Mouse (Mus musculus): ENCODE measurements around the gene Rab33a. TPM values are rescaled to one million over a fixed set of nuclear protein-coding genes. Genes with fewer than 3 reads are reported as not detected.

The Rab33a gene
- total RNA-seq (2021): 10 to 100 TPM; 20.6 to 22.2 TPM

DNA sequence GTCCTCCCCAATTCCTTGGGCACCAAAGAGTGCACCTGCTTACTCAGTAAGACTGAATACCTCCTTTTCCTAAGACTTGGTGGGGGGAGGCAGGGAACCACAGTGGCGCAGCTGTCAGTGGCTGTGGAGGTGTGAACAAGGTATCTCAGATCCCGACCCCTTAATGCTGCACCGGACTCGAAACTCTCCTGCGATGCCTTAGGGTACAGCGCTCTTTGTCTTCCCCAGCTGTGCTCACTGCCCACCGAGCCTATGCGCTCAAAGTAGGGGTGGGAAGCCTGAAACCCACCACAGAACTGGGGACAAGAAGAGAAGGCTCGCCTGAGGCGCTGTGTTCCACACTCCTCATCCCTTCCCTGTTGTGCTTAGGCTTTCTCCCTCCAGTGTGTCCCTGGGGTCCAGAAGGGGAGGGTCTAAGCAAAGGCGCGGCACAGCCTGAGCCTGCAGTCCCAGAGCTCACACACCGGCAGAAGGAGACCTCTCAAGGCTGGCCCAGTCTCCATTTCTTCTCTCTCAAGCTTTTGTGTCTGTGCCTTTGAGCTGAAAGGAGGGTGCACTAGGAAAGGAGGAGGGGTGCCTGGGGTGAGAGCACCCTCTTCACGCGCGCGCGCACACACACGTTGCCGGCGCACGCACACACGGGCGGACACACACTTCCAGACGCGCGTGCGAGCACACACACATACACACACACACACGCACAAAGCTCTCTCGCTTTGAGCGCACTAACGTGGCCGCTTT lies at the start of gene Rab33a:
Gene Rab33a, plus strand, starts transcription at position 478 of the 741 bp plus-strand sequence.
- DNase-seq: peak; percentile 35 to 53

DNA sequence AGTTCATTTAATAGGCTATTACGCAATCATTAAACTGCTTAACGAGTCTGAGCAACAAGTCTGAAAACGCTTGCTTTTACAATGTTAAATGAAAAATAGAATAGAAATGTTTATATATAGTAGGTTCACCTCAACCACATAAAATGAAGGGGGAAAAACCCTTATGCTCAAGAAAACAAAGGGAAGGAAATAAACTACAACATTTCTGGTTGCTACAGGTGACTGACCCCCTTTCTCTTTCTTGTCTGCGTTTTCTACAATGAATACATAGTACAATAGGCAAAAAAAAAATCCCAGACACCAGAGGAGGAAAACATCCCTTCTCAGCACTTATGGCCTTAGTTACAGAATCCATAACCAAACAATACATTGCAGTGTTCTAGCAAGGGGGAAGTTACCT lies 38.0 kb upstream of the Rab33a start:
- no peak for DNase-seq

DNA sequence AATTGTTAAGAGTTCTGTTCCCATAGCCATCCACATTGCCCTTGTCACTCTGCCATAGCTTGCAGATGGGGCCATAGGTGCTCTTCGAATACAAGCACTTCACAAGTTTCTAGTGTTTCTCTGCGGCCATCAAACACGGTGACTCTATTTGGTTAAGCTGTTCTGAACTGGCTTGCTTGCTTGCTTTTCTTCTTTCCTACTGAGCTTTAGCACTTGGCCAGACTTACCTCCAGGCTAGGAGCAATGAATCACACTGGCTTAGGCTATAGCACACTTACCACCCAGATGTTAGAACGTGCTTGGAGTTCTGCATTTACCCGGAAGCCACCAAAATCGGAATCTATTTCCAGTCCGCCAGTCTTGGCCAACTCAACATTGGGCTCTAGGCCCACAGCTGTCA lies 37.4 kb upstream of the Rab33a start:
- no peak for DNase-seq

DNA sequence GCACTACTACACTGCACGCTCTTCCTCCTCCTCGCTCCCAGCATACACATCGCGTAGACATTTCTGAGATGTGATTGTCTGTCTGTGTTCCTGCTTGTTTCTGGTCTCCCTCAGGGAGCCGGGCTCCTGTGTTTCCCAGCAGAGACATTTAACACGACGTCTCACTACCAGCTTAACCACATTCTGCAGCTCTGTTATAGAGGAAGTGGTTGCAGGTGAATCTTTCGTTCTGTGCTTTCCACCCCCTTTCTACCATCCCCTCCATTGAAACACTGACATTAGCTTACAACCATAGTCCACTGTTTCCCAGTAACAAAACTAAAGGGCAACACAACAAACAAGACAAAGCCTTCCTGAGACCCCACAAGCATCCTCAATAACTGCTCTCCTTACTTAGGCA lies 25.3 kb upstream of the Rab33a start:
- DNase-seq: no peak

DNA sequence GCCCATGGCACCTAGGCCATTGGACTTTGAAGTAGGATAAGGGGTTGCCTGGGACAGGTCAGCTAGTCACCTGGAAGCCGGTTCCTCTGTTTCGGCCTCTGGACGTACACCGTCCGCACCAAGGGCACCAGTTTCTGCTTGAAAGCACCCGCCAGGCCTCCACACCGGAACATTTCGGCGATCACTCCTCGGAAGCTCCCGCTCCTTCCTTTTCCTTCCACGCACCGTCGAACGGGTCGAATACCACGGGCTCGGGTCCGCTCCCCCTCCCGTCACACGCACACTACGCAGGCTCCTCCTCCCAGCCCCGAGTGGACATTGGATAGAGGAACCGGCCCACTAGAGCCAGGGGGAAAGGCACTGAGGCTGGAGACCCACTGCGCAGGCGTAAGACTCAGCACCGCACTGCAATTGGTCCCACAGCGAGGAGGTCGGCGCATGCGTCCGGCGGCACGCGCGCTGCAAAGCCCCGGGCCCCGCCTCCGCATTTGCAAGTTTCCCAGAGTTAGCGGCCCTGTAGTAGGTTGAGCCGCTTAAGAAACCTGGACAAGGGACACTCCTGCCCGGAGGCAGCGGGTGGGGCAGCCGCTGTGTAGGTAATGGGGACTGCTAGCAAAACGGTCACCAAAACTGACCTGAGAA lies 5.8 kb upstream of the Rab33a start, which contains the start of gene Aifm1:
Gene Aifm1, minus strand, starts transcription at position 398 of the 642 bp plus-strand sequence.
- DNase-seq: peak; percentile 86 to 88

DNA sequence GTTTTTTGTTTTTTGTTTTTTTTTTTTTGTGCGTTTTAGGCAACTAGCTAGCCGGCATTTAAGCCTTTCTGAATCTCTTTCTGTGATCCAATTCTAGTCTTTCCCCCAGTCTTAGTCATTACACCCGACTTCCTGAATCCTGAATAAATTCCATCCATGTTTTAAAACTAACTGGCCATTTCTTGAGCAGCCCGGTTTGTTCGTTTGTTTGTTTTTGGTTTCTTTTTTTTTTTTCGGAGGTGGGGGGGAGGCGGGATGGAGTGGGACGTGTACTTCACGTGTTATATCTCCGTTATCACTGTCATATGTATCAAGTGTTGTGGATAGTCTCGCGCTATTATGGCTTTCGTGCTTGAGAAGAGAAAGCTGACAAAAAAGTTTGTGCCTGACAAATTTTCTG lies 5.3 kb upstream of the Rab33a start:
- DNase-seq: no peak

DNA sequence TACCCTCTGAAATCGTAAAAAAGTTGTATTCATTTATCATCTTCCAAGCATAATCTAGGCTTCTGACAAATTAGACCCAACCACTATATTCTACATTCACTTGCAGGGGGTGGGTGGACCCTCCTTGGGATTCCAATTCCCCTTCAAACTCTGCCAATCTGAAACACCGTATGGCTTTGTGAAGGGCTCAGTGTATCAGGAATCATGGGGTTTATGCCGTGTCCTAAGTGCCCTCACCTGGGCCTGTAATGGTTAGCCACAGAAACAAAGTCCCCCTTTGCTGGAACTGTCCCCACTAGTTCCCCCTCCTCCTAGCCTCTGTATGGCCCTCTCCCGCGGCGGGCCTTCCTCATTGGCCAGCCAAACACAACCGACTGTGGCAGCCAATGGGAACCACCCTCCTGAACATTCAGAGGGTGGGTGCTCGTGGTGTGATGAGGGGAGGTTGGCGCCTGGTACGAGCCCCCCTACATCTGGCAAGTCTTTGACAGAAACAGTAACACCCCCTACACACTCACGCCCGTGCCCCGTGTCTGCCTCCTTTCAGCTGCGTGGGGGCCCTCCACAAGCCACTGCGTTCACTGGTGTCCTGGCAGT lies 776 bp upstream of the Rab33a start:
- peak in 1 of 2 experiments; percentile 19 for DNase-seq

DNA sequence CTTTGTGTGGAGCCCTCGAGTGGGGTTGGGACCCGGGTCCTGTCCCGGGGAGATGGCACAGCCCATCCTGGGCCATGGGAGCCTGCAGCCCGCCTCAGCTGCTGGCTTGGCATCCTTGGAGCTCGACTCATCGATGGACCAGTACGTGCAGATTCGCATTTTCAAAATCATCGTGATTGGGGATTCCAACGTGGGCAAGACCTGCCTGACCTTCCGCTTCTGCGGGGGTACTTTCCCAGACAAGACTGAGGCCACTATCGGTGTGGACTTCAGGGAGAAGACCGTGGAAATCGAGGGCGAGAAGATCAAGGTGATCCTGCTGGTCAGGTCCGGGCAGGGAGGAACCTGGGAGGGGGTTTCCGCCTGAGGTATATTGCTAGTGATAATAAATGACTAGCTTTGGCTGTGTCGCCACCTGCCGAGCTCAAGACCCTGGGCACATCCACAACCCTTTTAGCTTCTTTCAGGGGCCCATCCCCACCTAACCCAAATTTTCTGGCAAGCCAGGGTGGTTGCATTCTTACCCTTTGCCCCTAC lies 532 bp downstream of the Rab33a start:
- no peak for DNase-seq

DNA sequence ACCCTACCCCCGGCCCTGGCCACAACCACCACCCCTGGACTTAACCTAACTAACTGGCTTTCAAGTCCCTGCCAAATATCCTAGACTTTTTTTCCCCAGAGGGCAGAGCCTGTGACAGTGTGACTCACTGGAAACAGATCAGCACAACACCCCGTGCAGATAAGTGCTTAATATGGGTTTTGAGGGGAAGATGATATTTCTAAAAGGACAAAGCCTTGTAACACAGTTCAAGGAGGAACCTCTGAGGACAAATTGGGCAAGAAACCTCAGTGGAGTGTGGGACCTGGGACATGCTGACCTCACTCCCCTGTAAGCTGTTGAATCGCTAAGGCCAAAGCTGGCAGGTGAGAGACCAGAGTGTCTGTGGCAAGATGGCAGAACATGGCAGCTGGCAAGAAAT lies 2.6 kb downstream of the Rab33a start:
- DNase-seq: no peak

DNA sequence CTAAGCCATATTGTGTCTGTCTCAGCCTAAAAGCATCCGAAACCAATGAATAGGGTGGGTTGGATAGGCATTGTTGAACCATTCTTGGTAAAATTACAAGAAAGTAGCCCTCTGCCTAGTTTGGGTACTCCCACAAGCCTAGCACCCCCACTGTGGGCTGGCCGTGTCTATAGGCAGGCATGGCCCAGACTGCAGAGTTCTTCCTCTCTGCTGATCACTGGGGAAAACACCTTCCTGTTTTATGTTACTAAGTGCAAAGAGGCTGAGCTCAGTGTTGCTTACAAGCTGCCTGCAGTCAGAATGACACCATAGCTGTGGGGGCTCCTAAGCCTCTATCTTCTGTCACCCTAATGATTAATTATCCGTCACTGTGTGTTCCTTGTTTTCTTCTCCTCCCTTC lies 4.4 kb downstream of the Rab33a start:
- no peak for DNase-seq

DNA sequence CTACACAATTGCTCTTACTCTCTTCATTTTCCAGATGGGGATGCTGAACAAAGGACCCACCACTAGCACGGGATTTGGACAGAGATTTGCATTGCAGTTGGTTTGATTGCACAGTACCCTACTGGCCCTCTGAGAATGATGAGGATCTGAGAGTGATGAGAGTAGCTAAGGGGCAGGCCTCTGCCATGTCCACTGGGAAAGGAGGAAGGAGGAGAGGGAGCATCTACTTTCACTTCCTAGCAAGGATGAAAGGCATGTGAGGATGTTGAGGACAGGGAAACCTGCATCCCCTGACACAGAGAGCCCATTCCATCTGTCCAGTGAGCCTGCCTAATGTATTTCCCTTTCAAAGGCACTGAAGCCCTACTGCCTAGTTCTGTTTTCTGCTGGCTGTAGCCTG lies 6.2 kb downstream of the Rab33a start:
- no peak for DNase-seq

DNA sequence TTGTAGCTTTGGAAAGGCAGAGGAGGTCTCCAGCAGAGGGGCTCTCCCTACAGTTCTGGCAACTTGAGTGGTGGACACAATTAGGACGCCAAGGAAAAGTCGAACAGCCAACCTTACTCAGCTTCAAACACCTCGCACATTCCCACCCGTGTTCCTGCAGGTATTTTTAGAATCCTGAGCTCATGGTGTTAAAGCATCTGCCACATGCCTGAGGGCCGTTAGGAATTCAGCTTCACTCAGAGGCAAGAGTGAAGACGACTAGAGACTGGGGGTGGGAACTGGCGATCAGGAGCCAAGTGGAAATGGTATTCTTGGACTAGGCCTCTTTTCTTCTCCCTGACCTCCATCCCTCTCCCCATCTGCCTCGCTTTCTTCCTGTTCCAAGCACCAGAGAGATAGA lies 6.8 kb downstream of the Rab33a start:
- no peak for DNase-seq

DNA sequence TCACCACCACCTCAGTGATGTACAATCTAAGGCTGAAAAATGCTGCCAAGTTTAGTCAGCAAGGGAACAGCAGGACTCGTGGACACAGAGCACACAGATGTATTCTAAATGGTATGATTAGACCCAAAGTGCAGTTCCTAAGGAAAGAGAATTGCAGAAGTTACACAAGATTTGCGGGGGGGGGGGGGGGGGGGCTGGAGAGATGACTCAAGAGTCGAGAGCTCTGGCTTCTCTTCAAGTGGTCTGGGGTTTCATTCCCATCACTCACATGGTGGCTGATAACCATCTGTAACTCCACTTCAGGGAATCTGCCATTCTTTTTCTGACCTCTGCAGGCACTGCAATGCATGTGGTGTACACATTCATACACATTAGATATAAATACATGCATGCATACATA lies 7.3 kb downstream of the Rab33a start:
- DNase-seq: no peak

DNA sequence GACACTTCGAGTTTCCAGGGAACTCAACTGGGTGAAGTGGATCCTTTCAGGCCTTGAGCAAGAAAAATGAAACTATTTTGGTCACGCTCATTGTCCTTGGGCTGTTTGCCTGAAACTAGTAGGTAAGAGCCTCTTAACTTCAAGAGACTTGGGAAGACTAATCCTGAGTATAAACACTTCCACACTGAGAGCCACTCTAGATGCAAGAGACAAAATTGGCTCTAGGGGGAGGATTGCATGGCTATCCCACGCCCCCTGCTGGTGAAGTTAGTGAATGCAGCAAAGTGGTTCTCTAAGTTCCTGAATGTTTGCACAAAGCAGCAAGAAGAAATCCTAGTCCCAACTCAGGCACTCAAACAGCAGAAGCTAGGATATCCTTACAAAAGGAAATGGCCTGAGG lies 13.1 kb downstream of the Rab33a start:
- DNase-seq: peak; percentile 54 to 61

Other genes with a start within 250 kb of the Rab33a start
- gene Bcorl1, start 177.9 kb upstream of the Rab33a start, total RNA-seq (2021): 10 to 100 TPM; 16.4 to 18.3 TPM
- under 1 TPM; 0.56 to 0.70 TPM for gene Elf4, start 56.2 kb upstream of the Rab33a start, total RNA-seq (2021)
- 10 to 100 TPM; 28.3 to 29.0 TPM for gene Aifm1, start 5.7 kb upstream of the Rab33a start, total RNA-seq (2021)
- 10 to 100 TPM; 20.9 to 21.6 TPM for gene Zfp280c, start 75.2 kb downstream of the Rab33a start, total RNA-seq (2021)
- 10 to 100 TPM; 55.4 to 58.0 TPM for gene Slc25a14, start 104.1 kb downstream of the Rab33a start, total RNA-seq (2021)
- gene Gpr119, start 155.2 kb downstream of the Rab33a start, total RNA-seq (2021): not detected
- 1 to 10 TPM; 4.6 to 6.0 TPM for gene Rbmx2, start 175.7 kb downstream of the Rab33a start, total RNA-seq (2021)